Mouse (Mus musculus) testis, adult 2 months (tissue): Measurements from ENCODE around the gene Gpr150. TPM values are rescaled to one million over a fixed set of nuclear protein-coding genes. Genes with fewer than 3 reads are reported as not detected.

Experiments
- H3K27ac ChIP-seq: fragments of 200-500 bp; 2 replicates; pipeline ENCODE4 v1.5.1; 2012; ENCODE audit warnings: low read depth, low read length; ENCODE audit not compliant: control insufficient read depth, insufficient read depth
- H3K27me3 ChIP-seq: fragments of 200-500 bp; 2 replicates; pipeline ENCODE4 v1.6.1; 2012; ENCODE audit warnings: mild to moderate bottlenecking, low read length, moderate library complexity; ENCODE audit not compliant: control insufficient read depth, insufficient read depth
- H3K36me3 ChIP-seq: fragments of 200-500 bp; 2 replicates; pipeline ENCODE4 v1.6.1; 2012; ENCODE audit warnings: mild to moderate bottlenecking, low read length; ENCODE audit not compliant: control insufficient read depth, insufficient read depth
- H3K4me1 ChIP-seq: fragments of 200-500 bp; 2 replicates; pipeline ENCODE4 v1.6.1; 2012; ENCODE audit warnings: low read length; ENCODE audit not compliant: control insufficient read depth, insufficient read depth
- H3K4me3 ChIP-seq: fragments of 200-500 bp; 2 replicates; pipeline ENCODE4 v1.5.1; 2012; ENCODE audit warnings: low read depth, mild to moderate bottlenecking, low read length, moderate library complexity, mixed read lengths; ENCODE audit not compliant: control insufficient read depth
- CTCF ChIP-seq: fragments of 200-500 bp; IDR thresholded peaks from 2 replicates; pipeline ENCODE4 v1.5.1; 2012; ENCODE audit warnings: low read depth, mild to moderate bottlenecking, inconsistent platforms, low read length, moderate library complexity; ENCODE audit not compliant: control insufficient read depth, insufficient read depth, insufficient replicate concordance
- POLR2A ChIP-seq: fragments of 200-500 bp; IDR thresholded peaks from 2 replicates; pipeline ENCODE4 v1.6.1; 2012; ENCODE audit warnings: low read depth, mild to moderate bottlenecking, inconsistent platforms, low read length, moderate library complexity; ENCODE audit not compliant: control insufficient read depth
- polyA plus RNA-seq: library from polyadenylated mRNA; depleted of rRNA; stranded (reverse); fragments of >200 nt; gene quantifications from 2 replicates; pipeline ENCODE4 v1.2.3, GENCODE M21; 2012; rRNA removed

Gene Gpr150
- polyA plus RNA-seq, 1 experiment: not detected

- Histone ChIP-seq H3K4me1 (no peaks in the 10 kb centered on the region), H3K27ac (no peak overlapping the region)
- TF ChIP-seq CTCF (no peak), POLR2A (no peak)
Observed at GRCm38 (mm10) chr13:76042455-76042854, 14.3 kb downstream of the Gpr150 start.

GRCm38 (mm10) chr13:76024588-76024987 lies 32.2 kb downstream of the Gpr150 start:
- H3K36me3 ChIP-seq: no peaks in the 10 kb centered on the region
- no peak overlapping the region for H3K4me3 ChIP-seq
- no peaks in the 10 kb centered on the region for H3K4me1 ChIP-seq
- H3K27ac ChIP-seq: no peak overlapping the region
- no peak for TF ChIP-seq CTCF
- TF ChIP-seq POLR2A: no peak
- H3K27me3 ChIP-seq: no peaks in the 10 kb centered on the region

More at GRCm38 (mm10) chr13:76042455-76042854, 14.3 kb downstream of the Gpr150 start:
- H3K4me3 ChIP-seq: no peak overlapping the region
- no peaks in the 10 kb centered on the region for H3K36me3 ChIP-seq
- no peaks in the 10 kb centered on the region for H3K27me3 ChIP-seq

GRCm38 (mm10) chr13:76021782-76022181 lies 35.0 kb downstream of the Gpr150 start:
- TF ChIP-seq CTCF (no peak), POLR2A (no peak)
- Histone ChIP-seq H3K4me3 (no peak overlapping the region), H3K4me1 (no peaks in the 10 kb centered on the region; the same call in 1 of the 2 replicates), H3K27ac (no peak overlapping the region), H3K27me3 (no peaks in the 10 kb centered on the region), H3K36me3 (no peaks in the 10 kb centered on the region)

- Histone ChIP-seq H3K4me1 (no peaks in the 10 kb centered on the region; the same call in 1 of the 2 replicates), H3K27ac (peak overlapping the region; percentile 29; the same call in 1 of the 2 replicates), H3K27me3 (no peaks in the 10 kb centered on the region), H3K36me3 (no peaks in the 10 kb centered on the region), H3K4me3 (peak overlapping the region; percentile 94)
- no peak for TF ChIP-seq POLR2A
- TF ChIP-seq CTCF: no peak
Observed at GRCm38 (mm10) chr13:76018844-76019400, 37.9 kb downstream of the Gpr150 start.

GRCm38 (mm10) chr13:76017974-76018843 lies 38.6 kb downstream of the Gpr150 start, which contains the start of gene Rfesd:
Gene Rfesd (minus strand): TSS chr13:76018719.
- peak within 1 kb of the TSS; percentile 94 for H3K4me3 ChIP-seq
- no peaks in the 10 kb centered on the region; the same call in 1 of the 2 replicates for H3K4me1 ChIP-seq
- H3K36me3 ChIP-seq: no peaks in the 10 kb centered on the region
- peak; percentile 97 for TF ChIP-seq POLR2A
- TF ChIP-seq CTCF: no peak
- peak within 1 kb of the TSS; percentile 93 for H3K27ac ChIP-seq
- no peaks in the 10 kb centered on the region for H3K27me3 ChIP-seq

GRCm38 (mm10) chr13:76017465-76017864 lies 39.3 kb downstream of the Gpr150 start:
- TF ChIP-seq POLR2A (no peak), CTCF (no peak)
- H3K36me3 ChIP-seq: no peaks in the 10 kb centered on the region
- H3K27ac ChIP-seq: no peak overlapping the region; the same call in 1 of the 2 replicates
- H3K27me3 ChIP-seq: no peaks in the 10 kb centered on the region
- H3K4me1 ChIP-seq: no peaks in the 10 kb centered on the region; the same call in 1 of the 2 replicates
- peak overlapping the region; percentile 94; the same call in 1 of the 2 replicates for H3K4me3 ChIP-seq

- Histone ChIP-seq H3K27ac (no peak overlapping the region), H3K27me3 (no peaks in the 10 kb centered on the region), H3K4me1 (no peaks in the 10 kb centered on the region; the same call in 1 of the 2 replicates), H3K36me3 (no peaks in the 10 kb centered on the region), H3K4me3 (no peak overlapping the region)
- TF ChIP-seq CTCF (no peak), POLR2A (no peak)
Observed at GRCm38 (mm10) chr13:76014511-76014910, 42.3 kb downstream of the Gpr150 start.

Other genes starting within 250 kb of the Gpr150 start
- 4.3 and 4.5 TPM in 2 replicates for gene Glrx, start 217.1 kb downstream of the Gpr150 start, polyA plus RNA-seq
- 15.1 and 39.3 TPM in 2 replicates for gene Rhobtb3, start 113.1 kb downstream of the Gpr150 start, polyA plus RNA-seq
- 94.7 and 110 TPM in 2 replicates for gene Spata9, start 89.8 kb downstream of the Gpr150 start, polyA plus RNA-seq
- gene Rfesd, start 38.3 kb downstream of the Gpr150 start, polyA plus RNA-seq: 10.1 and 14.3 TPM in 2 replicates
- gene Arsk, start 41.7 kb upstream of the Gpr150 start, polyA plus RNA-seq: 3.3 and 5.1 TPM in 2 replicates
- gene Ttc37, start 41.7 kb upstream of the Gpr150 start, polyA plus RNA-seq: 2.4 and 3.4 TPM in 2 replicates
- 20.8 and 24.1 TPM in 2 replicates for gene Fam81b, start 248.1 kb upstream of the Gpr150 start, polyA plus RNA-seq